Mouse (Mus musculus) heart, postnatal 0 days (tissue): ENCODE data around the gene Crybg1. TPM values are rescaled to one million over a fixed set of nuclear protein-coding genes. Genes with fewer than 3 reads are reported as not detected.

Experiments
- ATAC-seq: fragments of 200-750 bp; cut with Nextera tagmentation; 2 replicates; pipeline ENCODE4 v1.8.0; 2017; ENCODE audit warnings: low read depth, moderate number of reproducible peaks, moderate library complexity; ENCODE audit not compliant: insufficient read depth
- DNase-seq: peaks from one replicate; pipeline ENCODE4 v3.0.0-alpha.2; 2016; ENCODE audit warnings: low spot score
- H3K27ac ChIP-seq: fragments of 300-500 bp; sonication (generic); 2 replicates; pipeline ENCODE4 v1.5.1; 2014; ENCODE audit warnings: low read depth, mild to moderate bottlenecking
- H3K27me3 ChIP-seq: fragments of 300-500 bp; sonication (generic); 2 replicates; pipeline ENCODE4 v1.6.1; 2014; ENCODE audit warnings: low read length, mixed read lengths; ENCODE audit not compliant: control insufficient read depth, insufficient read depth
- H3K36me3 ChIP-seq: fragments of 300-500 bp; sonication (generic); replicated peaks from 2 replicates; pipeline ENCODE4 v1.6.1; 2014; ENCODE audit warnings: low read length, mixed read lengths; ENCODE audit not compliant: control insufficient read depth, insufficient read depth
- H3K4me1 ChIP-seq: fragments of 300-500 bp; sonication (generic); 2 replicates; pipeline ENCODE4 v1.6.1; 2014; ENCODE audit warnings: antibody characterized with exemption; ENCODE audit not compliant: control insufficient read depth, insufficient read depth
- H3K4me2 ChIP-seq: fragments of 300-500 bp; sonication (generic); 2 replicates; pipeline ENCODE4 v1.6.1; 2014; ENCODE audit warnings: low read depth, mild to moderate bottlenecking, low read length, moderate library complexity
- H3K4me3 ChIP-seq: fragments of 300-500 bp; sonication (generic); 2 replicates; pipeline ENCODE4 v1.5.1; 2014; ENCODE audit warnings: low read depth, low read length
- H3K9ac ChIP-seq: fragments of 300-500 bp; sonication (generic); replicated peaks from 2 replicates; pipeline ENCODE4 v1.6.1; 2014; ENCODE audit warnings: low read depth, low read length, mixed read lengths
- H3K9me3 ChIP-seq: fragments of 300-500 bp; sonication (generic); replicated peaks from 2 replicates; pipeline ENCODE4 v1.6.1; 2016; ENCODE audit warnings: low read length; ENCODE audit not compliant: control insufficient read depth
- CTCF ChIP-seq: IDR thresholded peaks from 2 replicates; pipeline ENCODE4 v1.5.1; 2016; ENCODE audit warnings: antibody characterized with exemption, control low read depth, low read depth
- EP300 ChIP-seq: IDR thresholded peaks from 2 replicates; pipeline ENCODE4 v1.6.1; 2016; ENCODE audit warnings: antibody characterized with exemption, low read depth
- WGBS: fragments of 180-500 bp; shearing (Covaris S2); extraction: QIAGEN DNeasy Blood & Tissue Kit; methylation state at CpG from one replicate; pipeline ENCODE4 v1.1.7; 2014; 5-methylcytosine and 5-hydroxymethylcytosine counted together
- polyA plus RNA-seq: library from polyadenylated mRNA; unstranded; fragments of >200 nt; fragmentation: Nextera tagmentation; extraction: Ambion mirVana; gene quantifications from 2 replicates; pipeline ENCODE4 v1.2.1, GENCODE M21; 2015
- total RNA-seq: library from RNA; depleted of rRNA; stranded (reverse); fragments of >200 nt; gene quantifications from 2 replicates; pipeline ENCODE4 v1.2.3, GENCODE M21; 2014; ENCODE audit warnings: low replicate concordance

The Crybg1 gene
- total and polyA plus RNA-seq, 2 experiments from 2014 or later: 0.15 to 2.0 TPM

DNA sequence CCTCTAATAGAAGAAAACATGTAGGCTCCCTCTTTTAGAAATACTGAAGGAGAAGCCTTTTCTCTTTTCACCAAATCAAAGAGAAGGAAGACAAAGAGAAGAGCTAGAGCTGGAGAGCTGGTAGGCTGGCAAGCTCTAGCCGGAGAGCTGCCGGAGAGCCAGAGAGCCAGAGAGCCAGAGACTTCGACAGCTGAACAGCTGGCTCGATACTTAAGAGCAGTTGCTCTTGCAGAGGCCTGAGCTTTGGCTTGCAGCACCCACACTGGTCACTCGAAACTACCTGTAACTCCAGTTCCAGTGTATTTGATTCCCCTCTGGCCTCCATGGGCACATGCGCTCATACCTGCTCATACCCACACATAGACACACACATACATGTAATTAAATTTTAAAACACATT lies 68.3 kb downstream of the Crybg1 start:
- no peak for ATAC-seq
- 68% methylated on average over 6 of the region's 6 CpGs for WGBS

DNA sequence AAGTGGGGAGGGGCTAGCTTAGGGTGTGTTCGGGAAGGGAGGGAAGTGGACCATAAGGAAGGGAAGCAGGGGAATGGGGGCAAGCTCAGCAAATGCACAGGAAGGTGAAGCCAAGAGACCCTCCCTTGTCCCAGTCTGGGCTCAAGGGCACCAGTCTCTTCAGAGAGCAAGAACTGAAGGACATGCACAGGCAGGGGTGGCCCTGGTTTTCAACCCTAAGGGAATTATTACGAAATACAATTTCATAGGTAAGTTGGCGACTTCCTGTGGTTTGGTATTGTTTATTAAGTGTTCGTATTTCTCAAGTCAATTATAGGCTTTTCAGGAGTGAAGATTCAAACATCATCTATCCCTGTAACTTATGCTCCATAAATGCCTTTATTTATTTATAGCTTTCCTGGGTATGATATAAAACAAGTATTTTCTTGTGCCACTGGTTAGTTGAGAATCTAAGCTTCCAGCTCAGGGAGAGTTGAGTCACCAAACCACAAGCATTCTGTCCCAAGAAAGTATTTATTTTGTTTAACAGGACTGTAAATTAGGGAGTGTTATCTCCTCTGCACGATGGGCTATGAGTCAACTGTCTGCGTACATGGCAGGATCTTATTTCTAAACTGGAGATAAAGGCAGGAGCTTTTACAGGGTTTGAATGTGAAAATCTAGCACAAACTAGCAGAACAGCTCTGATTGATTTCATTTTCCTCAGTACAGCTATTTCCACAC lies 69.7 kb downstream of the Crybg1 start:
- Histone ChIP-seq H3K27ac (no peak overlapping the region), H3K4me2 (no peak overlapping the region), H3K27me3 (no peaks in the 10 kb centered on the region), H3K9me3 (no peaks in the 10 kb centered on the region), H3K4me1 (no peaks in the 10 kb centered on the region), H3K4me3 (no peak overlapping the region), H3K9ac (no peak overlapping the region), H3K36me3 (no peaks in the 10 kb centered on the region)
- 50% methylated on average over 6 of the region's 6 CpGs for WGBS
- ATAC-seq (no peak), DNase-seq (no peak)
- TF ChIP-seq CTCF: no peak
- no peak for TF ChIP-seq EP300

More for the DNA sequence above, 68.3 kb downstream of the Crybg1 start:
- Histone ChIP-seq H3K36me3 (no peaks in the 10 kb centered on the region), H3K4me1 (no peaks in the 10 kb centered on the region), H3K27me3 (no peaks in the 10 kb centered on the region), H3K27ac (no peak overlapping the region), H3K4me3 (no peak overlapping the region), H3K4me2 (no peak overlapping the region), H3K9me3 (no peaks in the 10 kb centered on the region), H3K9ac (no peak overlapping the region)
- no peak for DNase-seq
- TF ChIP-seq EP300: no peak
- no peak for TF ChIP-seq CTCF

DNA sequence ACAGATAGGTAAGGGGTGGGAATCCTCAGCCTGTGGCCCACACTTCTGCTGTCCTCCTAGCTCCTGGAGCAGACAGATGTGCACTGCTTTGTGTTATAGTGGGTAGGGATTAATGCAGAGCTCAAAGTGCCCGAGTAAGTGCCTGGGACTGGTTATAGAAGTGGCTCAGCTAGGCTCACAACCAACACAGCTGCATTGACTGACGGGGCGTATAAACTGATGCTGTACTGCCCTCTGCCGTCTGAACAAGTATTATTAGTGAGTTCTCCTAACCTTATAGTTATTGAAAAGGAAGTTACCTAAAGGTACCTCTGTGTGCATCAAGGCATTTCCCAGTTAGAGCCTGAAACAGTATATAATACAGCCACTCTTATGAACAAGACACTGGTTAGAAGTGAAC lies 77.6 kb downstream of the Crybg1 start:
- Histone ChIP-seq H3K4me1 (no peaks in the 10 kb centered on the region), H3K27me3 (no peaks in the 10 kb centered on the region), H3K9me3 (no peaks in the 10 kb centered on the region), H3K27ac (no peak overlapping the region), H3K36me3 (no peaks in the 10 kb centered on the region), H3K4me3 (no peak overlapping the region), H3K9ac (no peak overlapping the region), H3K4me2 (no peak overlapping the region)
- peak; percentile 82 for DNase-seq
- TF ChIP-seq EP300 (no peak), CTCF (peak; percentile 68)
- WGBS: 5% methylated on average over 4 of the region's 4 CpGs
- peak; percentile 51; the same call in 1 of the 2 replicates for ATAC-seq

DNA sequence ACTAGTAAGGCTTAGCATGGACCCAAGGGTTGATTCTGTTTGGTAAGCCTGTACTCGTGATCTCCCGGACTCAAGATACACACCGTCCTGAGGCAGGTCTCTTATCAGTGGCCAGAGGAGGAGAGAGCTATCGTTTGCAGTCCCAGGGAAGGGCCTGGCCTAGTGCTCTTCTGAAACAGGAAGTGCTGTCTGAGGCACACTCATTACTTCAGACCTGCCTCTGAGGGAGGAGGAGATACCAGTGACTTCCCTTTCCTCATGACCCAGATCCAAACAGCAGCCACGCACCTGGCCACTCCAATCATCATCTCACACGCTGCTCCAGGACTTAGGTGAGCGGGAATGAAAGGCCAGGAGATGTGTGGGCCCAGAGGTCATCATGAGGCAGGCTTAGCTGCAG lies 79.5 kb downstream of the Crybg1 start:
- Histone ChIP-seq H3K9me3 (no peaks in the 10 kb centered on the region), H3K4me2 (no peak overlapping the region), H3K27ac (no peak overlapping the region), H3K9ac (no peak overlapping the region), H3K36me3 (no peaks in the 10 kb centered on the region), H3K27me3 (no peaks in the 10 kb centered on the region), H3K4me1 (no peaks in the 10 kb centered on the region), H3K4me3 (no peak overlapping the region)
- TF ChIP-seq CTCF (no peak), EP300 (no peak)
- ATAC-seq: no peak
- 40% methylated on average over 7 of the region's 7 CpGs for WGBS
- no peak for DNase-seq

DNA sequence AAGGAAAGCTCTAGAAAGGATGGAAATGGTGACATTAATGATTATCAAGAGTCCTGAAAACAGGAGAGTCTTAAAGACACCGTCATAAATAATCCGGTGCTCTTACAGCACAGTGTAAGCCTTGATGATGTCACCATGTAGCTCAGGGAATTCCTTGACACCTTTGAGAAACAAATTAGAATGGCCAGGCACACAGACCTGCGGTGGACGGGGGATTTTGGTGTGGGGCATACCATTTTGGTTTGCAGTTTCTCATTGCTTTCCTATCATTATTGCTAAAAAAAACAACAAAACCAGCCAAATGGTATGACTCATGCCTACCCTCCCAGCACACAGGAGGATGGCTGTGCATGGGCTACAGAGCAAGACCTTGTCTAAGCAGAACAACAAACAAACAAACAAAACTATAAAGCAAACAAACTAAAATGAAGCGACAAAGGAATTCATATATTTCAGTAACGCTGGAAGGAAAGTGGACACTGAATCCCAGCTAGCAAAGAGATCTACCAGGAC lies 82.7 kb downstream of the Crybg1 start:
- H3K4me3 ChIP-seq: no peak overlapping the region
- TF ChIP-seq CTCF (no peak), EP300 (no peak)
- no peaks in the 10 kb centered on the region for H3K36me3 ChIP-seq
- no peaks in the 10 kb centered on the region for H3K27me3 ChIP-seq
- no peak overlapping the region for H3K4me2 ChIP-seq
- H3K9ac ChIP-seq: no peak overlapping the region
- no peak overlapping the region for H3K27ac ChIP-seq
- 82% methylated on average over 6 of the region's 6 CpGs for WGBS
- DNase-seq (no peak), ATAC-seq (no peak)
- H3K9me3 ChIP-seq: no peaks in the 10 kb centered on the region
- no peaks in the 10 kb centered on the region for H3K4me1 ChIP-seq

DNA sequence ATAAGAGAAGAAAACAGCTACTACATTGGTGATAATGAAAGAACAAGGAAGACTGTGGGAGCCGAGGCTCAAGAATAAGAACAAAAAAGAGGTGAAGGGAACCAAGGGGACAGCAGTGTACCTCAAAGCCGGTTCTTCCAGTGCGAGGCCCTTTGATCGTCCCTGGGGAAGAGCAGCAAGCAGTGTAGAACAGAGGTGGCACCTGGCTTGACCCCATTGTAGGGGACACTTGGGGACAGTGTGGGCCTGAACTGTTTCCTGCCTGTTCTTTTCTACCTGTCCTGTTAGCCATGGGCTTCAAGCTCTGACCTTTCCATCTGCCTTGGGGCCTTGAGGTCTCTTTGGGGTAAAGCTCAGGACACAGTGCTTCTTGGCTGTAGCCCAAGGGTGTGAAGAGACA lies 85.7 kb downstream of the Crybg1 start:
- Histone ChIP-seq H3K4me3 (no peak overlapping the region), H3K27me3 (no peaks in the 10 kb centered on the region), H3K9ac (no peak overlapping the region), H3K4me2 (no peak overlapping the region), H3K36me3 (no peaks in the 10 kb centered on the region), H3K9me3 (no peaks in the 10 kb centered on the region), H3K27ac (no peak overlapping the region), H3K4me1 (no peaks in the 10 kb centered on the region)
- ATAC-seq: no peak
- TF ChIP-seq CTCF: no peak
- no peak for TF ChIP-seq EP300
- WGBS: 92% methylated on average over 4 of the region's 4 CpGs
- DNase-seq: no peak
